Mouse (Mus musculus) liver, embryonic 14.5 days (tissue): ENCODE results near the gene Kcna10.

Experiments used
- CTCF ChIP-seq: IDR thresholded peaks from 2 replicates; pipeline ENCODE4 v1.5.1; 2016; ENCODE audit warnings: antibody characterized with exemption, low read depth, control low read depth
- EP300 ChIP-seq: IDR thresholded peaks from 2 replicates; pipeline ENCODE4 v1.6.1; 2016; ENCODE audit warnings: antibody characterized with exemption, low read depth

- TF ChIP-seq CTCF (no peak), EP300 (no peak)
These were observed 24.0 kb upstream of the Kcna10 start for GRCm38 (mm10) chr3:107158856-107159255.
